Mouse (Mus musculus): Measurements from ENCODE around the gene H2al1m. TPM values are rescaled to one million over a fixed set of nuclear protein-coding genes. Genes with fewer than 3 reads are reported as not detected.
"Not testable (repeated sequence)": the region's sequence is repeated elsewhere in the genome, so short reads cannot be mapped to it uniquely, and the experiment has no call there.

H2al1m gene
- polyA plus RNA-seq, 1 experiment from 2014 or later: not detected

- no peak for ATAC-seq (replicated peaks; ENCODE audit: extremely low read depth, insufficient read depth, low FRiP score)
- WGBS: 66% methylated on average over 5 of the region's 5 CpGs
- Histone ChIP-seq H3K27me3 (ENCODE audit: control insufficient read depth, insufficient read depth, low read length) (no peaks in the 10 kb centered on the region), H3K4me1 (ENCODE audit: control insufficient read depth, insufficient read depth, low read length) (no peaks in the 10 kb centered on the region), H3K27ac (ENCODE audit: low read length) (no peak overlapping the region), H3K36me3 (ENCODE audit: control insufficient read depth, insufficient read depth) (no peaks in the 10 kb centered on the region), H3K9ac (ENCODE audit: low read length) (no peak overlapping the region), H3K9me3 (replicated peaks; ENCODE audit: control insufficient read depth, low read length) (no peaks in the 10 kb centered on the region), H3K4me3 (ENCODE audit: low read length) (no peak overlapping the region), H3K4me2 (ENCODE audit: low read depth, low read length) (no peak overlapping the region)
Measured at GRCm38 (mm10) chrX:9302791-9303190, 19.2 kb downstream of the H2al1m start.

GRCm38 (mm10) chrX:9303455-9303854, 19.9 kb downstream of the H2al1m start:
- H3K36me3 ChIP-seq (ENCODE audit: control insufficient read depth, insufficient read depth): no peaks in the 10 kb centered on the region
- WGBS: 61% methylated on average over 1 of the region's 1 CpGs
- H3K9ac ChIP-seq (ENCODE audit: low read length): no peak overlapping the region
- no peak for ATAC-seq (replicated peaks; ENCODE audit: extremely low read depth, insufficient read depth, low FRiP score)
- H3K27me3 ChIP-seq (ENCODE audit: control insufficient read depth, insufficient read depth, low read length): no peaks in the 10 kb centered on the region
- H3K27ac ChIP-seq (ENCODE audit: low read length): no peak overlapping the region
- H3K9me3 ChIP-seq (replicated peaks; ENCODE audit: control insufficient read depth, low read length): no peaks in the 10 kb centered on the region
- H3K4me3 ChIP-seq (ENCODE audit: low read length): no peak overlapping the region
- H3K4me1 ChIP-seq (ENCODE audit: control insufficient read depth, insufficient read depth, low read length): no peaks in the 10 kb centered on the region
- H3K4me2 ChIP-seq (ENCODE audit: low read depth, low read length): no peak overlapping the region

GRCm38 (mm10) chrX:9316457-9316856, 32.9 kb downstream of the H2al1m start:
- H3K4me3 ChIP-seq (ENCODE audit: low read length); H3K9ac ChIP-seq (ENCODE audit: low read length); H3K27me3 ChIP-seq (ENCODE audit: control insufficient read depth, insufficient read depth, low read length); H3K9me3 ChIP-seq (replicated peaks; ENCODE audit: control insufficient read depth, low read length); H3K27ac ChIP-seq (ENCODE audit: low read length); H3K4me1 ChIP-seq (ENCODE audit: control insufficient read depth, insufficient read depth, low read length); H3K4me2 ChIP-seq (ENCODE audit: low read depth, low read length); ATAC-seq (replicated peaks; ENCODE audit: extremely low read depth, insufficient read depth, low FRiP score); H3K36me3 ChIP-seq (ENCODE audit: control insufficient read depth, insufficient read depth): not testable (repeated sequence)

GRCm38 (mm10) chrX:9327954-9328353, 44.4 kb downstream of the H2al1m start:
- not testable (repeated sequence) for H3K9me3 ChIP-seq (replicated peaks; ENCODE audit: control insufficient read depth, low read length); H3K4me3 ChIP-seq (ENCODE audit: low read length); H3K27me3 ChIP-seq (ENCODE audit: control insufficient read depth, insufficient read depth, low read length); H3K9ac ChIP-seq (ENCODE audit: low read length); H3K4me1 ChIP-seq (ENCODE audit: control insufficient read depth, insufficient read depth, low read length); H3K36me3 ChIP-seq (ENCODE audit: control insufficient read depth, insufficient read depth); H3K4me2 ChIP-seq (ENCODE audit: low read depth, low read length); H3K27ac ChIP-seq (ENCODE audit: low read length); ATAC-seq (replicated peaks; ENCODE audit: extremely low read depth, insufficient read depth, low FRiP score)
- 83% methylated on average over 26 of the region's 26 CpGs for WGBS

- not testable (repeated sequence) for H3K27ac ChIP-seq (ENCODE audit: low read length); ATAC-seq (replicated peaks; ENCODE audit: extremely low read depth, insufficient read depth, low FRiP score); H3K36me3 ChIP-seq (ENCODE audit: control insufficient read depth, insufficient read depth); H3K9ac ChIP-seq (ENCODE audit: low read length); H3K4me2 ChIP-seq (ENCODE audit: low read depth, low read length); H3K27me3 ChIP-seq (ENCODE audit: control insufficient read depth, insufficient read depth, low read length); H3K4me3 ChIP-seq (ENCODE audit: low read length); H3K4me1 ChIP-seq (ENCODE audit: control insufficient read depth, insufficient read depth, low read length); H3K9me3 ChIP-seq (replicated peaks; ENCODE audit: control insufficient read depth, low read length)
- 80% methylated on average over 12 of the region's 12 CpGs for WGBS
Measured at GRCm38 (mm10) chrX:9332366-9332962, 48.9 kb downstream of the H2al1m start.

- H3K27me3 ChIP-seq (ENCODE audit: control insufficient read depth, insufficient read depth, low read length); H3K27ac ChIP-seq (ENCODE audit: low read length); ATAC-seq (replicated peaks; ENCODE audit: extremely low read depth, insufficient read depth, low FRiP score); H3K36me3 ChIP-seq (ENCODE audit: control insufficient read depth, insufficient read depth); H3K4me3 ChIP-seq (ENCODE audit: low read length); H3K9me3 ChIP-seq (replicated peaks; ENCODE audit: control insufficient read depth, low read length); H3K4me2 ChIP-seq (ENCODE audit: low read depth, low read length); H3K9ac ChIP-seq (ENCODE audit: low read length); H3K4me1 ChIP-seq (ENCODE audit: control insufficient read depth, insufficient read depth, low read length): not testable (repeated sequence)
- 33% methylated on average over 2 of the region's 2 CpGs for WGBS
Measured at GRCm38 (mm10) chrX:9333035-9333434, 49.5 kb downstream of the H2al1m start.

Other genes with a start within 250 kb of the H2al1m start
- not detected in 2 replicates for gene Fthl17f, start 220.7 kb upstream of the H2al1m start, polyA plus RNA-seq (2015; fragmentation: Nextera tagmentation; extraction: Ambion mirVana)
- not detected in 2 replicates for gene 4930402K13Rik, start 179.2 kb upstream of the H2al1m start, polyA plus RNA-seq (2015; fragmentation: Nextera tagmentation; extraction: Ambion mirVana)
- 2.8 and 3.4 TPM in 2 replicates for gene Lancl3, start 83.9 kb upstream of the H2al1m start, polyA plus RNA-seq (2015; fragmentation: Nextera tagmentation; extraction: Ambion mirVana)
- not detected in 2 replicates for gene Gm14862, start 26.9 kb upstream of the H2al1m start, polyA plus RNA-seq (2015; fragmentation: Nextera tagmentation; extraction: Ambion mirVana)
- gene Xk, start 11.0 kb upstream of the H2al1m start, polyA plus RNA-seq (2015; fragmentation: Nextera tagmentation; extraction: Ambion mirVana): 3.0 and 3.2 TPM in 2 replicates
- not detected in 2 replicates for gene H2al1k, start 66.9 kb downstream of the H2al1m start, polyA plus RNA-seq (2015; fragmentation: Nextera tagmentation; extraction: Ambion mirVana)
- 2.2 and 2.3 TPM in 2 replicates for gene Cybb, start 204.0 kb downstream of the H2al1m start, polyA plus RNA-seq (2015; fragmentation: Nextera tagmentation; extraction: Ambion mirVana)